ENCODE assay signal across 12 mouse cellular contexts in genomic region chr19:57124906-57125305, GRCm38 (mm10).
"Had no signal": no experiment of that assay in that cellular context is flagged by ENCODE, and none has a peak within 500 bp of the region (broad histone marks: within the 10 kb centered on the region; RNA-seq: fewer than 3 reads in every experiment).

No protein-coding gene starts in this region.

- H3K4me1 ChIP-seq: liver, embryonic 12.5 days; midbrain, embryonic 12.5 days had no signal

- H3K36me3 ChIP-seq: limb, embryonic 15.5 days; midbrain, embryonic 12.5 days; stomach, embryonic 15.5 days had no signal

- H3K9me3 ChIP-seq: limb, embryonic 15.5 days; liver, embryonic 12.5 days; midbrain, embryonic 12.5 days; stomach, embryonic 15.5 days had no signal

- ATAC-seq: liver, embryonic 12.5 days; midbrain, embryonic 16.5 days had no signal

- H3K4me3 ChIP-seq: limb, embryonic 15.5 days; liver, embryonic 12.5 days; midbrain, embryonic 12.5 days; stomach, embryonic 15.5 days had no signal

- H3K27ac ChIP-seq: midbrain, embryonic 12.5 days had no signal

- H3K9ac ChIP-seq: limb, embryonic 15.5 days; liver, embryonic 12.5 days; midbrain, embryonic 12.5 days; stomach, embryonic 15.5 days had no signal

- H3K4me2 ChIP-seq: limb, embryonic 15.5 days; liver, embryonic 12.5 days; midbrain, embryonic 12.5 days; stomach, embryonic 15.5 days had no signal

- H3K27me3 ChIP-seq: limb, embryonic 15.5 days; midbrain, embryonic 12.5 days; stomach, embryonic 15.5 days had no signal

- DNase-seq: kidney, adult 11 months; kidney, postnatal 25 days; layer of hippocampus, adult 9-11 months; layer of hippocampus, postnatal 36 days; lung, postnatal 10 days; right cerebral cortex, postnatal 14 days; thymus, postnatal 4 days had no signal
